Mouse (Mus musculus): ENCODE data around the gene Rpp30. TPM values are rescaled to one million over a fixed set of nuclear protein-coding genes. Genes with fewer than 3 reads are reported as not detected.

Gene Rpp30
- polyA plus RNA-seq (2017; shearing (Covaris generic)): 10 to 100 TPM; 32.3 to 45.6 TPM

GRCm38 (mm10) chr19:36083262-36084225, at the start of gene Rpp30:
TSS of gene Rpp30 (plus strand) at chr19:36083716.

GRCm38 (mm10) chr19:36057231-36057811, 26.2 kb upstream of the Rpp30 start, which contains the start of gene Htr7:
TSS of gene Htr7 (minus strand) at chr19:36057507.

GRCm38 (mm10) chr19:36119783-36120471, 36.4 kb downstream of the Rpp30 start, which contains the start of gene Ankrd1:
TSS of gene Ankrd1 (minus strand) at chr19:36120099.

Other genes starting within 250 kb of the Rpp30 start
- gene Htr7, start 26.2 kb upstream of the Rpp30 start, polyA plus RNA-seq (2017; shearing (Covaris generic)): not detected
- gene Ankrd1, start 36.4 kb downstream of the Rpp30 start, polyA plus RNA-seq (2017; shearing (Covaris generic)): under 1 TPM; 0.08 to 0.28 TPM

Data from activated CD4-positive, CD25-positive, alpha-beta regulatory T cell (primary cell).